9 mouse cellular contexts compared by ENCODE assay signal in genomic region chr1:133694876-133695275, GRCm38 (mm10). TPM values are rescaled to one million over a fixed set of nuclear protein-coding genes. Genes with fewer than 3 reads are reported as not detected.
A peak's percentile ranks its signal among the peaks of the same experiment; 100 is the strongest.
DNase-seq lines count a peak whose midpoint lies in the region; ATAC-seq lines count a peak whose summit lies in the region.
"Had no signal": no experiment of that assay in that cellular context is flagged by ENCODE, and none has a peak within 500 bp of the region (broad histone marks: within the 10 kb centered on the region; RNA-seq: fewer than 3 reads in every experiment).

No protein-coding gene starts in this region.

- no peaks in the 10 kb centered on the region for H3K36me3 ChIP-seq in lung, embryonic 15.5 days
- H3K36me3 ChIP-seq: forebrain, embryonic 15.5 days had no signal

- H3K27me3 ChIP-seq in lung, embryonic 15.5 days = no peaks in the 10 kb centered on the region
- H3K27me3 ChIP-seq: forebrain, embryonic 15.5 days had no signal

- no peak for ATAC-seq in lung, embryonic 15.5 days (ENCODE audit: borderline replicate concordance, extremely low read depth, low FRiP score, low TSS enrichment)
- ATAC-seq: forebrain, embryonic 15.5 days had no signal

- H3K9ac ChIP-seq in lung, embryonic 15.5 days = no peak overlapping the region
- H3K9ac ChIP-seq: forebrain, embryonic 15.5 days had no signal

- no peaks in the 10 kb centered on the region for H3K9me3 ChIP-seq in lung, embryonic 15.5 days
- H3K9me3 ChIP-seq: forebrain, embryonic 15.5 days had no signal

- H3K4me1 ChIP-seq in lung, embryonic 15.5 days = peaks cover 39% of the 10 kb centered on the region

- no peak overlapping the region for H3K4me2 ChIP-seq in lung, embryonic 15.5 days
- H3K4me2 ChIP-seq: forebrain, embryonic 15.5 days had no signal

- intact Hi-C loops in heart, postnatal 14 days (cut with DNase I) = no loop called here

- peak; percentile 39 for DNase-seq in thymus, postnatal 0 days (ENCODE audit: low spot score)
- DNase-seq in thymus, postnatal 36 days = no peak
- peak; percentile 25 to 28 for DNase-seq in heart, postnatal 14 days
- no peak for DNase-seq in layer of hippocampus, adult 18-20 months (ENCODE audit: low spot score in 2 of 2)
- DNase-seq in urinary bladder, adult 18-20 months (ENCODE audit: low spot score in 2 of 2) = no peak
- DNase-seq in cerebellum, postnatal 14 days = no peak
- DNase-seq in gastrocnemius, postnatal 25 days = no peak

- peak overlapping the region; percentile 96 for H3K27ac ChIP-seq in lung, embryonic 15.5 days
- H3K27ac ChIP-seq: forebrain, embryonic 15.5 days had no signal

- WGBS in lung, embryonic 15.5 days = 90% methylated on average over 1 of the region's 1 CpGs

- H3K4me3 ChIP-seq in lung, embryonic 15.5 days = no peak overlapping the region
- H3K4me3 ChIP-seq: forebrain, embryonic 15.5 days had no signal

RNA-seq across cellular contexts. Expression of gene Lax1, which starts 5.0 kb away (rescaled TPM):
- 27.3 and 29.4 TPM in 2 replicates for polyA plus RNA-seq in thymus, postnatal 0 days (2015; fragmentation: Nextera tagmentation; extraction: Ambion mirVana)
- total RNA-seq in heart, postnatal 14 days (2021) = under 1 TPM; 0.19 to 0.51 TPM
- polyA plus RNA-seq in lung, embryonic 15.5 days (2015; fragmentation: Nextera tagmentation; extraction: Ambion mirVana) = 0.18 and 0.75 TPM in 2 replicates
- total RNA-seq in layer of hippocampus, adult 18-20 months (2021) = not detected
- under 1 TPM in 1 of 2 experiments, not detected in 1; 0.35 TPM for total RNA-seq in gastrocnemius, postnatal 25 days (2021)
- polyA plus RNA-seq: forebrain, embryonic 15.5 days had no signal

RNA-seq across cellular contexts. Expression of gene Gm38394, which starts 33.8 kb away (rescaled TPM):
- 2.3 and 3.0 TPM in 2 replicates for polyA plus RNA-seq in thymus, postnatal 0 days (2015; fragmentation: Nextera tagmentation; extraction: Ambion mirVana)
- 10 to 100 TPM; 28.3 to 29.5 TPM for total RNA-seq in heart, postnatal 14 days (2021)
- polyA plus RNA-seq in lung, embryonic 15.5 days (2015; fragmentation: Nextera tagmentation; extraction: Ambion mirVana) = 5.4 TPM in 2 replicates
- 10 to 100 TPM; 27.3 to 27.7 TPM for total RNA-seq in layer of hippocampus, adult 18-20 months (2021)
- total RNA-seq in gastrocnemius, postnatal 25 days (2021) = 10 to 100 TPM; 22.2 to 28.3 TPM

RNA-seq across cellular contexts. Expression of gene Zbed6, which starts 34.2 kb away (rescaled TPM):
- 0.14 and 0.86 TPM in 2 replicates for polyA plus RNA-seq in thymus, postnatal 0 days (2015; fragmentation: Nextera tagmentation; extraction: Ambion mirVana)
- total RNA-seq in heart, postnatal 14 days (2021) = 1 to 10 TPM; 3.4 to 5.8 TPM
- not detected in 2 replicates for polyA plus RNA-seq in lung, embryonic 15.5 days (2015; fragmentation: Nextera tagmentation; extraction: Ambion mirVana)
- total RNA-seq in layer of hippocampus, adult 18-20 months (2021) = 1 to 10 TPM; 3.3 to 4.7 TPM
- 1 to 10 TPM; 6.1 to 8.9 TPM for total RNA-seq in gastrocnemius, postnatal 25 days (2021)
- polyA plus RNA-seq: forebrain, embryonic 15.5 days had no signal

Comparison
In these comparisons a context has a peak if more than half of its experiments do, and no peak if none do; other contexts are left out.
1. DNase-seq: peak in thymus, postnatal 0 days (single experiment) and heart, postnatal 14 days (2 of 2); none in thymus, postnatal 36 days (0 of 2), layer of hippocampus, adult 18-20 months (0 of 2), urinary bladder, adult 18-20 months (0 of 2), cerebellum, postnatal 14 days (0 of 2) and gastrocnemius, postnatal 25 days (single experiment).